Mouse (Mus musculus) kidney, embryonic 14.5 days (tissue): ENCODE data around the gene Cxcl10. TPM values are rescaled to one million over a fixed set of nuclear protein-coding genes. Genes with fewer than 3 reads are reported as not detected.
"Not testable (repeated sequence)": the region's sequence is repeated elsewhere in the genome, so short reads cannot be mapped to it uniquely, and the experiment has no call there.

Experiments used
- ATAC-seq: fragments of 200-750 bp; cut with Nextera tagmentation; 2 replicates; pipeline ENCODE4 v1.8.0; 2017; ENCODE audit warnings: moderate number of reproducible peaks, mild to moderate bottlenecking, moderate TSS enrichment, moderate library complexity; ENCODE audit not compliant: low FRiP score, low TSS enrichment
- H3K27ac ChIP-seq: fragments of 300-500 bp; sonication (generic); 2 replicates; pipeline ENCODE4 v1.5.1; 2014; ENCODE audit warnings: low read depth, mild to moderate bottlenecking, low read length, moderate library complexity, mixed read lengths
- H3K27me3 ChIP-seq: fragments of 300-500 bp; sonication (generic); 2 replicates; pipeline ENCODE4 v1.6.1; 2014; ENCODE audit warnings: mild to moderate bottlenecking, low read length; ENCODE audit not compliant: control insufficient read depth, insufficient read depth
- H3K36me3 ChIP-seq: fragments of 300-500 bp; sonication (generic); 2 replicates; pipeline ENCODE4 v1.6.1; 2014; ENCODE audit warnings: low read length, mixed read lengths; ENCODE audit not compliant: control insufficient read depth, insufficient read depth
- H3K4me1 ChIP-seq: fragments of 300-500 bp; sonication (generic); 2 replicates; pipeline ENCODE4 v1.6.1; 2014; ENCODE audit warnings: low read length, mixed read lengths; ENCODE audit not compliant: control insufficient read depth, insufficient read depth
- H3K4me2 ChIP-seq: fragments of 300-500 bp; sonication (generic); replicated peaks from 2 replicates; pipeline ENCODE4 v1.6.1; 2014; ENCODE audit warnings: low read depth, mild to moderate bottlenecking, low read length
- H3K4me3 ChIP-seq: fragments of 300-500 bp; sonication (generic); 2 replicates; pipeline ENCODE4 v1.5.1; 2014; ENCODE audit warnings: mild to moderate bottlenecking, low read length
- H3K9ac ChIP-seq: fragments of 300-500 bp; sonication (generic); 2 replicates; pipeline ENCODE4 v1.6.1; 2014; ENCODE audit warnings: low read depth, mild to moderate bottlenecking, low read length, moderate library complexity
- H3K9me3 ChIP-seq: fragments of 300-500 bp; sonication (generic); 2 replicates; pipeline ENCODE4 v1.6.1; 2016; ENCODE audit warnings: low read length; ENCODE audit not compliant: control insufficient read depth
- WGBS: fragments of 180-500 bp; shearing (Covaris S2); extraction: QIAGEN DNeasy Blood & Tissue Kit; methylation state at CpG from one replicate; pipeline ENCODE4 v1.1.7; 2014; 5-methylcytosine and 5-hydroxymethylcytosine counted together
- polyA plus RNA-seq: library from polyadenylated mRNA; unstranded; fragments of >200 nt; fragmentation: Nextera tagmentation; extraction: Ambion mirVana; gene quantifications from 2 replicates; pipeline ENCODE4 v1.2.1, GENCODE M21; 2014

The Cxcl10 gene
- polyA plus RNA-seq, 1 experiment from 2014 or later = 0.84 TPM

DNA sequence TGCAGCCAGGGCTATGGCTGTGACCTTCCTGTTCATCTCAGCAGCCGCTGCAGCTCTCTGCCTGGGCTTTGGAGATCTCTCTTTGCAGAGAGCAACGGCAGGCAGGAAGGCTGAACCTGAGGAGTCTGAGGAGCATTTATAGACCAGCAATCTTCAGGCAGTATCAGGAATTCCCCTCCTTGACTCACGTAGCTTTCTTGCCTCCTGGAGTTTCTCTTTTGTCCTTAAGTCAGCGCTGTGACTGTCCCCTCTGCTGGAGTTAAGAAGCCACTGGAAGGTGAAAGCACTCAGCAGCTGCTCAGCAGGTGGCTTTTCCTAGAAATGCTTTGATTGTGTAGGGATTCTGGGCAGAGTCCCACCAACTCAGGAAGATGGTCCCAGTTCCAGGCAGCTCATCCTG lies 14.5 kb upstream of the Cxcl10 start:
- Histone ChIP-seq H3K27ac (no peak overlapping the region), H3K4me3 (no peak overlapping the region), H3K4me1 (no peaks in the 10 kb centered on the region), H3K36me3 (no peaks in the 10 kb centered on the region), H3K9me3 (no peaks in the 10 kb centered on the region), H3K4me2 (no peak overlapping the region), H3K27me3 (no peaks in the 10 kb centered on the region; the same call in 1 of the 2 replicates), H3K9ac (no peak overlapping the region)
- ATAC-seq = no peak
- 10% methylated on average over 4 of the region's 4 CpGs for WGBS

DNA sequence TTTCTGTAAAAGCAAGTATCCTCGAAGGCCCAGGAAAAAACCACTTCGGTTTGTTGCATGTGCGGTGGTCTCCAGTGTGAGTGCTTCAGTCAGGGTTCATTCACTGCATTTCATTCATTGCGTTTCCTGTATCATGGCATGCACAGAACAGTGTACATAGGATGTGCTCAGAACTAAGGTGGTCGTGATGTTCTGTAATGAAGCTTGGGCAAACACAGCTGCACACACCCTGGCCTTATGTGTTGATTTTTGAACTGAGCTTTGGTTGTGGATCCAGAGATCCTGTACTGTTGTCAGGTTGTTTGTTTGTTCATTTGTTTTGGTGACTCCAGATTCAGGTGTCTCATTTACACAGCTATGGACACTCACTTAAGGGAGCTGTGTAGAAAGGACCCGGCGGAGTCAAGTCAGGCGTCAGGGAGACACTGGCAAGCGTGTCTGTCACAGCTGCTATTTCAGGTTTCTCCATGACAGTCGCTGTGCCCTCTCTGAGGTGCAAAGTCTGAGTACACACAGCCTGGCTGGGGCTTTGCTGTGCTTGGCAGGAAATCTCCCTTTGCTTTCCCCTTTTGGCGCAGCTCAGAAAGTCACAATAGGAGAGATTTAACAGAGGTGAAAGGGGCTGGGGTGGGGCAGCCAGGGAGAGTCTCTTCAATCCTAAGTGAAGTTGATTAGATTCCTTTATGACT lies 10.2 kb upstream of the Cxcl10 start:
- H3K4me3 ChIP-seq = no peak overlapping the region
- H3K4me2 ChIP-seq = no peak overlapping the region
- no peaks in the 10 kb centered on the region for H3K4me1 ChIP-seq
- H3K27me3 ChIP-seq = no peaks in the 10 kb centered on the region; the same call in 1 of the 2 replicates
- H3K27ac ChIP-seq = no peak overlapping the region
- 83% methylated on average over 11 of the region's 11 CpGs for WGBS
- H3K9ac ChIP-seq = no peak overlapping the region
- no peaks in the 10 kb centered on the region for H3K9me3 ChIP-seq
- ATAC-seq = no peak
- no peaks in the 10 kb centered on the region for H3K36me3 ChIP-seq

DNA sequence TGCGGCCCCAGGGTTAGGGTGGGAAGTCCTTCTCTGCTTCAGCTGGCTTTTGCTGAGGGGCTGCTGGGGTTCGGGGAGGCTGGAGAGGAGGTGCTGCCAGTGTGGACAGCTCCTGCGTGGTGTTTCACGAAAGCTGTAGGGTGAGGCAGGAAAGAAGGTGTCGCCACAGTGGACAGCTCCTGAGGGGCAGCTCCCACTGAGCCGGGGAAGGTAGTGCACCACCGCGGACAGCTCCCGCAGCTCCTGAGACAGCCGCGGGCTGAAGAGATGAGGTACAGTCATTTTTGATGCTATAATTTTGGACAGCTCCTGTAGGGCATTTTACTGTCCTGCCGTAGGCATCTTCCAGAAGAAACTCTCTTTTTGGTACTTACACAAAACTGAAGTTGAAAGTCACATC lies 9.3 kb upstream of the Cxcl10 start:
- no peaks in the 10 kb centered on the region for H3K4me1 ChIP-seq
- no peaks in the 10 kb centered on the region; the same call in 1 of the 2 replicates for H3K27me3 ChIP-seq
- H3K27ac ChIP-seq = no peak overlapping the region
- H3K4me3 ChIP-seq = no peak overlapping the region
- no peak overlapping the region for H3K4me2 ChIP-seq
- H3K9ac ChIP-seq = no peak overlapping the region
- H3K9me3 ChIP-seq = no peaks in the 10 kb centered on the region
- WGBS = 29% methylated on average over 11 of the region's 12 CpGs
- ATAC-seq = peak; percentile 73
- no peaks in the 10 kb centered on the region for H3K36me3 ChIP-seq

DNA sequence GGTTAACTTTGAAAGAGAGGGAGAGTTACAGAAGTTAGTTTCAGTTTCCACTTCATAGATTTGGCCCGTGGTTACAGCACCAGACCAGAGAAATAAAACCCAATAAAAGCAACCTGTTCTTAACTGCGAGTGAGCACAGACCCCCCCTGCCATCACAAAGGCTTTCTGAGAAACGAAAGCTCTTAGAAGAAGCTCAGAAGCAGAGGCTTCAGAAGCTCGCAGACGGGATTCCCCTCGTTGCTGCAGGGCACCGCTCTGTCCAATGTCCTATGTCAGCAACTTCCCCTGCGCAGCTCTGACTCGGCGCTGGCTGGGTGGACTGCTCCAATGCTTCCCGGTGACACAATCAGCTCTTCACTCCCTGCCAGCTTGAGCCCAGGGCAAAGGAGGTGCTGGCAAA lies 4.8 kb upstream of the Cxcl10 start:
- no peak overlapping the region for H3K9ac ChIP-seq
- H3K4me1 ChIP-seq = 0 out of 2 replicates have a peak, but pooled peaks cover 1% of the 10 kb centered on the region
- H3K36me3 ChIP-seq = no peaks in the 10 kb centered on the region
- ATAC-seq = no peak
- H3K9me3 ChIP-seq = no peaks in the 10 kb centered on the region
- no peak overlapping the region for H3K27ac ChIP-seq
- H3K4me3 ChIP-seq = no peak overlapping the region
- H3K4me2 ChIP-seq = no peak overlapping the region
- 48% methylated on average over 11 of the region's 11 CpGs for whole genome bisulfite sequencing
- no peaks in the 10 kb centered on the region; the same call in 1 of the 2 replicates for H3K27me3 ChIP-seq

DNA sequence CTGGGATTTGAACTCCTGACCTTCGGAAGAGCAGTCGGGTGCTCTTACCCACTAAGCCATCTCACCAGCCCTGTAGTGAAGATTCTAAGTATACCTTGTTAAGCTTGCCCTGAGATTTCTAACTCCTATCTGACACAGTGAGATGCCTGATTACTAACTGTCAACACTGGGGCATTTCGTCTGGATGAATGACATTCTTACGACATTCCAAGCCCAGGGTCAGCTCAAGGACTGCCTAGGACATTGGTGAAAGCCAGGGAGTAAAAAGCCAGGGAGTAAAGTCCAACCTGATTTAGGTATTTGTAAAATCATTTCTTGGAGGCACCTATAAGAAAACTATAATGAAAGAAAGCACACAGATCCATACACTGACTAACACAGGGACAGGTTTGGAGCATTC lies 4.0 kb upstream of the Cxcl10 start:
- not testable (repeated sequence) for ATAC-seq, H3K9ac ChIP-seq, H3K27ac ChIP-seq, H3K27me3 ChIP-seq, H3K4me3 ChIP-seq, H3K9me3 ChIP-seq, H3K4me1 ChIP-seq, H3K36me3 ChIP-seq, H3K4me2 ChIP-seq
- WGBS = 81% methylated on average over 4 of the region's 4 CpGs

DNA sequence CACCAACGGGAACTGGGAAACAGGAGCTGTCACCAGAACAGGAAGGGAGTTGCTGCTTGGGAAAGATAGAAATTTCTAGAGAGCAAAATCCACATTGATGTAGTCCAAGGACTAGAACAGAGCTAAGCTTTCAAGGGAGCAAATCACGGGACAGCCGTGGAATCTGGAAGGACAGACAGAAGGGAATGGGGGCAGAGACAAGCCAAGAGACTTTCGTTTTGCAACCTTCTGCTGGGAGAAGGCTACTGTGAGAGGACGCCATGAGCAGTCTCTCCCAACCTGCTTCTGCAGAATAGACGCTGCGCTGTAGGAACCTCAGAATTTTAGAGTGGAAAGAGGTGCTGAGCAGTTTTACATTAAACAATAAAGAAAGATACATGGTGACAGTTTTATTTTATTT lies 1.0 kb upstream of the Cxcl10 start:
- Histone ChIP-seq H3K9ac (no peak overlapping the region), H3K27ac (no peak overlapping the region), H3K27me3 (no peaks in the 10 kb centered on the region), H3K9me3 (no peaks in the 10 kb centered on the region), H3K4me1 (0 out of 2 replicates have a peak, but pooled peaks cover 5% of the 10 kb centered on the region), H3K4me3 (no peak overlapping the region), H3K36me3 (no peaks in the 10 kb centered on the region), H3K4me2 (no peak overlapping the region)
- 77% methylated on average over 7 of the region's 7 CpGs for whole genome bisulfite sequencing
- no peak for ATAC-seq

DNA sequence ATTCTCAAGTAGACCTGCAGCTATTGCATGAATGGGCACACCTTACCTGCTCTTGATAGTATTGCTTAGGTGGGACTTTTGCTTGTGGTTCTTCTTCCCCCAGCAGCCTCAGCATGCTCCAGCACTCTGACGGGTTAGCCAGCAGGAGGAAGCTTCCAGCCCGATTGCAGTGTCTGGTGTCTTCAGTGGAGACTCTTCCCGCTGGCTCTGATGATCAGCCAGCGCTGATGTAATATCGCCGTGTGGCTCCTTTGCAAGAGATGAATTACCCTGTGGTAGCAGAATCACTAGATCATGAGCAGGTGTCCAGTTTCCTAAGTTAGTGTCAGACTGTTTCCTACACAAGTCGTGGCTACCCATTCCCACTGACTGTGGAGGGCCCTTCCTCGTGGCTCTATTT lies 3.7 kb downstream of the Cxcl10 start:
- H3K4me2 ChIP-seq = no peak overlapping the region
- no peak for ATAC-seq
- 0 out of 2 replicates have a peak, but pooled peaks cover 5% of the 10 kb centered on the region for H3K4me1 ChIP-seq
- no peak overlapping the region for H3K9ac ChIP-seq
- H3K9me3 ChIP-seq = no peaks in the 10 kb centered on the region
- no peak overlapping the region for H3K27ac ChIP-seq
- no peaks in the 10 kb centered on the region for H3K36me3 ChIP-seq
- H3K27me3 ChIP-seq = no peaks in the 10 kb centered on the region
- no peak overlapping the region for H3K4me3 ChIP-seq
- 80% methylated on average over 8 of the region's 8 CpGs for WGBS

DNA sequence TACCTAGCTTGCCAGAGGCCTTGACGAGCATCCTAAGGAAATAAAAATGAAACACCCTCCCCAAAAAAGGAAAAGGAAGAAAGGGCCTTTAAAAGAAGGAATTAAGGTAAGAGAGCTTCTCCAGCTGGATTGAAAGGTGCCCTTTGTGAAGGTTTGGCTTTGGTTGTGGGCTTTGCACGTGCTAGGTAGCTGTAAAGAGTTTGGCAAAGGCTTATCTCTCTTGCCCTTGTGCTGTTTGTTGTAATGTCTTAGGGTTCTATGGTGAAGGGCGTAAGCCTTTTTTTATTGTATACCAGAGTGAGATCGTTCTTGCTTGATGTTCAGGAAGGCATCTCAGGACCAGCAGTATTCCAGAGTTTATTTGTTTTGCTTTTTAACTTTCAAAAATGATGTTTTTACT lies 8.1 kb downstream of the Cxcl10 start:
- ATAC-seq = no peak
- WGBS = 71% methylated on average over 4 of the region's 4 CpGs

DNA sequence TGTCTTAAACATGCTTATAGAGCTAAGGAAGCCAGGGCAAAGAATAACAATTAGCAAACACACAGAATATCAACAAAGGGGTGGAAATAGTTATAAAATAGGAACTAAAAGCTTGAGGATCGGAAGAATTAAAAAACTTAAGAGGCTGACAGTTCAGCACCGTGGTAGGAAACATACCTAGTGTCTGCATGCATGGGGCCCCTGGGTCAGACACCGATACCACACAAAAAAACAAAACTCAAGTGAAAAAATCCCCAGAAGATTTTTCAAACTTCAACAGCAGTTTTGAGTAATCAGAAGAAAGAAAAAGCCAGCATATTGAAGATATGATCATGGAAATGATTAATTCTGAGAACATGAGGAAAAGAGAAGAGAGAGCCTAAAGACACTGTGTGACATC lies 11.9 kb downstream of the Cxcl10 start:
- no peak for ATAC-seq
- no peaks in the 10 kb centered on the region for H3K9me3 ChIP-seq
- H3K9ac ChIP-seq = no peak overlapping the region
- H3K27me3 ChIP-seq = no peaks in the 10 kb centered on the region
- H3K4me2 ChIP-seq = no peak overlapping the region
- H3K4me1 ChIP-seq = no peaks in the 10 kb centered on the region
- no peaks in the 10 kb centered on the region for H3K36me3 ChIP-seq
- WGBS = 75% methylated on average over 3 of the region's 3 CpGs
- no peak overlapping the region for H3K27ac ChIP-seq
- no peak overlapping the region for H3K4me3 ChIP-seq

More for the DNA sequence above, 8.1 kb downstream of the Cxcl10 start:
- Histone ChIP-seq H3K9me3 (no peaks in the 10 kb centered on the region), H3K27ac (no peak overlapping the region), H3K9ac (no peak overlapping the region), H3K4me2 (no peak overlapping the region), H3K36me3 (no peaks in the 10 kb centered on the region), H3K4me3 (no peak overlapping the region), H3K4me1 (no peaks in the 10 kb centered on the region), H3K27me3 (no peaks in the 10 kb centered on the region)
